Mouse (Mus musculus) MEL (cell line): ENCODE results near the gene Wrb. TPM values are rescaled to one million over a fixed set of nuclear protein-coding genes. Genes with fewer than 3 reads are reported as not detected.

Source experiments
- DNase-seq: peaks from one replicate; pipeline ENCODE4 v3.0.0; 2011; ENCODE audit warnings: low read depth, low spot score
- H3K27ac ChIP-seq: 2 replicates; pipeline ENCODE4 v1.5.1; 2012; ENCODE audit warnings: low read depth, mild to moderate bottlenecking, control low read depth, low read length, moderate library complexity; ENCODE audit not compliant: control insufficient read depth
- H3K27me3 ChIP-seq, 2 experiments: fragments of 150-350 bp in 1 of 2; sonication (generic) in 1 of 2; 2 replicates each; pipeline ENCODE4 v1.6.1; 2012; ENCODE audit warnings: low read length in 2 of 2, mild to moderate bottlenecking in 2 of 2, improper control_type of control experiment in 1 of 2, moderate library complexity in 1 of 2; ENCODE audit not compliant: insufficient read depth in 2 of 2, control insufficient read depth in 1 of 2
- H3K36me3 ChIP-seq, 2 experiments: 2 replicates each; pipeline ENCODE4 v1.6.1; 2012 to 2014; ENCODE audit warnings: low read length in 2 of 2, improper control_type of control experiment in 1 of 2, inconsistent platforms in 1 of 2, mild to moderate bottlenecking in 1 of 2; ENCODE audit not compliant: insufficient read depth in 2 of 2, control insufficient read depth in 1 of 2
- H3K4me1 ChIP-seq, 2 experiments: fragments of 150-350 bp in 1 of 2; sonication (generic) in 1 of 2; 2 replicates each; pipeline ENCODE4 v1.6.1; 2012; ENCODE audit warnings: low read length in 2 of 2, improper control_type of control experiment in 1 of 2, mild to moderate bottlenecking in 1 of 2; ENCODE audit not compliant: insufficient read depth in 2 of 2, control insufficient read depth in 1 of 2
- H3K4me3 ChIP-seq, 2 experiments: fragments of 150-350 bp in 1 of 2; sonication (generic) in 1 of 2; 2 replicates each; pipeline ENCODE4 v1.5.1; 2012; ENCODE audit warnings: low read depth in 2 of 2, low read length in 2 of 2, mild to moderate bottlenecking in 2 of 2, moderate library complexity in 2 of 2, control low read depth in 1 of 2, improper control_type of control experiment in 1 of 2; ENCODE audit not compliant: control insufficient read depth in 1 of 2, insufficient read depth in 1 of 2
- H3K79me2 ChIP-seq: 2 replicates; pipeline ENCODE4 v1.6.1; 2012; ENCODE audit warnings: mild to moderate bottlenecking, low read length, moderate library complexity; ENCODE audit not compliant: control insufficient read depth, poor library complexity, insufficient read depth
- H3K9ac ChIP-seq: 2 replicates; pipeline ENCODE4 v1.6.1; 2012; ENCODE audit warnings: low read depth, mild to moderate bottlenecking, control low read depth, low read length, moderate library complexity; ENCODE audit not compliant: control insufficient read depth, poor library complexity, severe bottlenecking
- H3K9me3 ChIP-seq: fragments of 150-350 bp; sonication (generic); replicated peaks from 2 replicates; pipeline ENCODE4 v1.6.1; 2012; ENCODE audit warnings: mild to moderate bottlenecking, low read length, improper control_type of control experiment, moderate library complexity; ENCODE audit not compliant: insufficient read depth
- ELF1 ChIP-seq: IDR thresholded peaks from 2 replicates; pipeline ENCODE4 v1.6.1; 2014; ENCODE audit warnings: low read depth, mild to moderate bottlenecking, inconsistent platforms, low read length, improper control_type of control experiment, moderate library complexity
- EP300 ChIP-seq, 2 experiments: IDR thresholded peaks; 2 replicates each; pipeline ENCODE4 v1.6.1; 2011; ENCODE audit warnings: improper control_type of control experiment in 2 of 2, low read length in 2 of 2, low read depth in 1 of 2, mild to moderate bottlenecking in 1 of 2
- HCFC1 ChIP-seq: IDR thresholded peaks from 2 replicates; pipeline ENCODE4 v1.6.1; 2012; ENCODE audit warnings: low read depth, mild to moderate bottlenecking, inconsistent platforms, low read length, improper control_type of control experiment, moderate library complexity
- MEF2A ChIP-seq: IDR thresholded peaks from 2 replicates; pipeline ENCODE4 v1.6.1; 2014; ENCODE audit warnings: low read depth, mild to moderate bottlenecking, inconsistent platforms, low read length, improper control_type of control experiment; ENCODE audit not compliant: poor library complexity, insufficient replicate concordance, severe bottlenecking; ENCODE audit errors: extremely low read depth
- NELFE ChIP-seq: IDR thresholded peaks from 2 replicates; pipeline ENCODE4 v1.6.1; 2011; ENCODE audit warnings: low read depth, low read length, improper control_type of control experiment
- RAD21 ChIP-seq: IDR thresholded peaks from 2 replicates; pipeline ENCODE4 v1.6.1; 2011; ENCODE audit warnings: mild to moderate bottlenecking, low read depth, low read length, improper control_type of control experiment
- RCOR1 ChIP-seq: IDR thresholded peaks from 2 replicates; pipeline ENCODE4 v1.6.1; 2012; ENCODE audit warnings: low read depth, mild to moderate bottlenecking, inconsistent platforms, low read length, improper control_type of control experiment
- polyA plus RNA-seq, 2 experiments: library from polyadenylated mRNA; stranded (reverse) in 1 of 2; unstranded in 1 of 2; fragments of >175 nt in 1 of 2; fragments of >200 nt in 1 of 2; gene quantifications; 2 replicates each; pipeline versions ENCODE4 v1.2.1 to v1.2.4; 2012; ENCODE audit warnings: low replicate concordance in 2 of 2, low read depth in 1 of 2; ENCODE audit not compliant: insufficient read length in 2 of 2, insufficient read depth in 1 of 2, missing spikeins in 1 of 2
- total RNA-seq: library from RNA; depleted of rRNA; stranded (reverse); fragments of 300-350 nt; gene quantifications from 2 replicates; pipeline ENCODE4 v1.2.3, GENCODE M21; 2012; rRNA removed

Wrb gene
- total and polyA plus RNA-seq, 3 experiments, result 41.6 to 50.2 TPM; not detected in 1

- no peaks in the 10 kb centered on the region for H3K27me3 ChIP-seq
- no peaks in the 10 kb centered on the region for H3K9me3 ChIP-seq
- TF ChIP-seq MEF2A, result no peak
- TF ChIP-seq EP300 (IDR thresholded peaks at IDR 0.05; ENCODE audit: low read depth in 1 of 2, low read length in 2 of 2), result no peak
- no peak for TF ChIP-seq HCFC1
- no peak for TF ChIP-seq RCOR1
- TF ChIP-seq ELF1, result no peak
- TF ChIP-seq RAD21, result no peak
- no peak for TF ChIP-seq NELFE
- TF ChIP-seq, all 39 proteins: peak for 0
- no peaks in the 10 kb centered on the region for H3K79me2 ChIP-seq
- H3K4me1 ChIP-seq, result no peaks in the 10 kb centered on the region
- no peaks in the 10 kb centered on the region for H3K36me3 ChIP-seq
- H3K9ac ChIP-seq, result no peak overlapping the region
- DNase-seq, result no peak
- no peak overlapping the region for H3K4me3 ChIP-seq
- H3K27ac ChIP-seq, result no peak overlapping the region
Observed at GRCm38 (mm10) chr16:96201485-96202232, 56.5 kb downstream of the Wrb start.

Other genes with a start within 250 kb of the Wrb start
- gene Psmg1, start 154.4 kb upstream of the Wrb start, total RNA-seq, result 112 and 115 TPM in 2 replicates
- gene Psmg1, start 154.4 kb upstream of the Wrb start, polyA plus RNA-seq, result 100 to 1,000 TPM in 1 of 2 experiments, not detected in 1; 169 TPM
- 33.7 and 41.0 TPM in 2 replicates for gene Brwd1, start 62.9 kb upstream of the Wrb start, total RNA-seq
- 10 to 100 TPM; 27.1 to 77.1 TPM for gene Brwd1, start 62.9 kb upstream of the Wrb start, polyA plus RNA-seq
- 185 and 186 TPM in 2 replicates for gene Hmgn1, start 17.7 kb upstream of the Wrb start, total RNA-seq
- 100 to 1,000 TPM; 246 to 778 TPM for gene Hmgn1, start 17.7 kb upstream of the Wrb start, polyA plus RNA-seq
- 0.07 and 0.12 TPM in 2 replicates for gene Lca5l, start 46.9 kb downstream of the Wrb start, total RNA-seq
- under 1 TPM in 1 of 2 experiments, not detected in 1; 0.24 TPM for gene Lca5l, start 46.9 kb downstream of the Wrb start, polyA plus RNA-seq
- 0.52 and 2.0 TPM in 2 replicates for gene Sh3bgr, start 55.0 kb downstream of the Wrb start, total RNA-seq
- gene Sh3bgr, start 55.0 kb downstream of the Wrb start, polyA plus RNA-seq, result 1 to 10 TPM in 1 of 2 experiments, not detected in 1; 1.1 TPM
- not detected in 2 replicates for gene B3galt5, start 90.4 kb downstream of the Wrb start, total RNA-seq
- gene B3galt5, start 90.4 kb downstream of the Wrb start, polyA plus RNA-seq, result not detected